Mouse (Mus musculus) testis, postnatal 10 days (tissue): ENCODE measurements around the gene Pde1a.

Source experiments
- DNase-seq: peaks from one replicate; pipeline ENCODE4 v3.0.0; 2021; ENCODE audit warnings: low spot score

Pde1a gene

GRCm38 (mm10) chr2:80128861-80129698 lies at the start of gene Pde1a:
Pde1a (minus strand) TSS chr2:80129458.
- no peak for DNase-seq

DNA sequence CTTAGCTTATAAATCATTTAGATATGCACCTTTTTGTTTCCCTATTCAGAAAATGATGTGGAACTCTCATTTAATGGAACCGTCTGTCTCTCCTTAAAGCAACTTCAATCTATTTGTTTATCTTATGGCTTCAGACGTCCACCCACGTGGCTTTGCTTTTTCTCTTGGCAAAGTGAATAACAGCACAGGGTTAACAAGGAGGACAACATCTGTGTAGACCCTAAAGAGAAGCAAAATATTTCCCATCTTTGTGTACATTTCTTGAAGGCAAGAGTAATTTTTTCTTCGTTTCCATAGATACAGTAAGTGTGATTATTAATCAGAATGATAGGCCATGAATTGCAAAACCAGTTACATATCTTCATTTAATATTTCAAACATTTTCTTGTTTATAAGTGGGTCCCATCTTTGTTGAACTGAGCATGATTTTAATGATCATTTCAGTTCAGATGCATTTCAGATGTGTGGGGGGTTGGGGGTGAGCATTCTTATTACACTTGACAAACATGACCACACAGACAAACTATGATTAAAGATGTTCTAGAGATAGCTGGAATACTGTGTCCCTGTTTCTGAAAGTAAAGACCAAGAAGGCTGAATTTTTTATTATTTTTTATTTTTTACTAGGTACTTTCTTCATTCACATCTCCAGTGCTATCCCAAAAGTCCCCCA lies 49.5 kb upstream of the Pde1a start:
- DNase-seq, result no peak

DNA sequence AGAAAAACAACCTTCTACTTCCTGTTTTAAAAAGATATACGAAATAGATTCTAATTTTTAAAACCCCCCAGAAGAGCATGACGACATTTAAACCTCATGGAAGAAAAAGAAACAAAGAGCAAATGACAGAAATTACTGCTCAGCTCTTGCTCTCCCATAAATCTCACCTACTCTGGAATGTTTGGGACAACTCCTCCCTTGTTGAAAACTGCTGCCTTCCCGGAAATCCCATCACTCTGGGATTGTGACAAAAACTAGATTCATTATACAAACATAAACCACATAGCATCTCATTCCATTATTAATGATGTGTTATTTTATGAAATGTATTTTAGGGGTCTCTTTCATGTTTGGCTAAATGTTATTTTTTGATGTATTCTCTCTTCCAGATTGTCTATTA lies 48.9 kb upstream of the Pde1a start:
- DNase-seq, result no peak

DNA sequence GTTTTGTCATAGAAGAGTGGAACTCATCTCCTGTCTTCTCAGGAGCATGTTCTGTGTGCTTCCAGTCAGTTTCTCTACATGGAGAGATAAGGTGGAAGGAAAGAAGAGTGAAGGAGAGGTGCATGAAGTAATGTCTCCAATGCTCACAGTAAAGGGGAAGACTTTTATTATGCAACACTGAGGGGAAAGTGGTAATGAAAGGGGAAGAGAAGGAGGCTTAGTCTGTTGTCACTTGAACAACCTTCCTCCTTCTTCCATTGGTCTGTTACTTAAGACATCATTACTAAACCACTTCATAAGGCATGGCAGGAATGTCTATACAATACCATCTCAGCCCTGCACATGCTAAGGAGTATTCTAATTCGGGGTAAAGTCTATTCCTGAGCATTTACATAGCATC lies 38.8 kb upstream of the Pde1a start:
- DNase-seq, result no peak

DNA sequence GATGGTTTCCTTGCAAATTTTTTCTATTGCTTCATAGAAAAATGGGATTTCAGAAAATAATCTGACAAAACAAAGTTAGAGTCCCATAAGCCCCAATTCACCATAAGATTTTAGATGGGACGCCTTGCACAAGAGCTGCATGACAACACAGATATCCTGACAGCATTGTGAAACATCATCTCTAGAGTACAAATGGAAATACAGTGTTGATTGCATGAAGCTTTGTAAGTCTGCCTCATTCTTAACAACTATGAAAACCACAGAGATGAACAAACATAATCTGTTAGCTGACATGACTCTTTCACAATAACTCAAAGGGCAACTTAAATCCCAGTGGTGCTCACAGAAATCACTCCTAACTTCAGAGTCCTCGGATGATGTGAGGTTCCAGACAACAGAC lies 29.5 kb upstream of the Pde1a start:
- no peak for DNase-seq

DNA sequence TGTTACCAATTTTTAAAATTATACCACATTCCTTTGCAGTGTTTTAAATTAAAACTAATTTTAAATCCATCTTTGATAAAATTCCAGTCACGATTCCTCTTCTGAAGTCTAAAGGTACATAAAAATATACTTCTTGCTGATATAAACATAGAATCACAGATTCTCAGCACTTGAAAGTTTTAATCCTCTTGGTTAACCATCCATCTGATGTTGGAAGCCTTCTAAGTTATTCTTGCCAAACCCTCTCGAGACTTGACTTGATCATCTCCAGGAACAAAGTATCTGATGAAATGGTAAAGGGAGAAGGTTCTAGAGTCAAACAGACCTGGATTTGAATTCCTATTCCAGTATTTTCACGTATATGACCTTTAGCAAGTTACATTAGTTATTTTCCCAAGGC lies 28.9 kb upstream of the Pde1a start:
- no peak for DNase-seq

DNA sequence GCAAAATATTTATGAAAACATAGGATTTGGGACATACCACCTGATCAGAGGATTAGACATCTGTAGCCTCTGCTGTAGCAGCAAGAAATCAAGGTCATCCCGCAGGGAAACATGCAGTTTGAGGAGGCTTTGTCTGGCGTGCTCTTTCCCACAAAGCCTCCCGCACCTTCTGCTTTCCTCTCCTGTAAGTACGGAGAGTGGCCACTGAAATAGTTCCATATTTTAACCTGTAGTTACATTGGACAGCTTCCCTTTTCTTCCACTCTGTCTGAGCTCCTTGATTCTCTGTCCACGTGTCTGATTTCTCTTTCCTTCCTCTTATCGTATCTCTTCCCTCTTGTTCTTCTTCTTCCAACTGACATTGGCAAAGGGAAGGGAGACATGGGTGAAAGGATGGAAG lies 20.8 kb upstream of the Pde1a start:
- no peak for DNase-seq

- DNase-seq, result no peak
Measured at GRCm38 (mm10) chr2:80149332-80149731, 20.1 kb upstream of the Pde1a start.

DNA sequence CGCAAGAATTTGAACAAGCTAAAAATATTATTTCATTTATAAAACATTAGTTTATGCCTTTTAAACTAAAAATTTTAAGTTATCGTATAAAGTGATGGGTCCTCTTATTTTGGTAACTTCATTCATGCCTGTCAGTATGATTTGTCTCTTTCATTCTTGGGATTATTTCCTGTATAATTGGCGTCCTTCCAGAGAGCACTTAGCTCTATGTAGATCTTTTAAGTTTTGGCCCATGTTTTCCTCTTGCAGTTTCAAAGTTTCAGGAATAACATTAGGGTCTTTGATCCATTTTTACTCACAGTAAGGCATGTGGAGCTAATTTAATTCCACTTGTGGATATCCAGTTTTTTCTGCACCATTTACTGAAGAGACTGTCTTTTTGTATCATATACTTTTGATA lies 5.8 kb upstream of the Pde1a start:
- DNase-seq, result no peak

- no peak for DNase-seq
Measured at GRCm38 (mm10) chr2:80132677-80133076, 3.4 kb upstream of the Pde1a start.

- no peak for DNase-seq
Measured at GRCm38 (mm10) chr2:80126663-80127062, 2.6 kb downstream of the Pde1a start.

DNA sequence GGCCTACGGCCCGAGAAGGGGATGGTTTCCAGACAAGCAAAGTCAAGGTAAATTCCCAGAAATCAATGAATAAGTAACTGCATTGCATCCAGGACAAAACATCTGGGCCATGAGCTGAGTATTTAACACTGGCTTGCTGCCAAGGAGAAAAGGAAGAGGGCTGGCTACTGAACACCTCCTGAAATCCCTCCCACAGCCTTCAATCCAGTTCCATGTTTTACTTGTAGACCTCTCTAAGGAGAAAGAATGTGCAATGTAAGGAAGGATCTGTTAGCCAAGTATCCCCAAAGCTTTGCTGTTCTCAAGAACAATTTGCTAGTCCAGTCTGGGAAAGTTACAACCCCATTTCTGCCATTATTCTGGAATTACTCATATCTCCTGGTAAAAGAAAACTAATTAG lies 42.4 kb downstream of the Pde1a start:
- DNase-seq, result no peak

- DNase-seq, result no peak
Measured at GRCm38 (mm10) chr2:80080090-80080821, 49.0 kb downstream of the Pde1a start.

DNA sequence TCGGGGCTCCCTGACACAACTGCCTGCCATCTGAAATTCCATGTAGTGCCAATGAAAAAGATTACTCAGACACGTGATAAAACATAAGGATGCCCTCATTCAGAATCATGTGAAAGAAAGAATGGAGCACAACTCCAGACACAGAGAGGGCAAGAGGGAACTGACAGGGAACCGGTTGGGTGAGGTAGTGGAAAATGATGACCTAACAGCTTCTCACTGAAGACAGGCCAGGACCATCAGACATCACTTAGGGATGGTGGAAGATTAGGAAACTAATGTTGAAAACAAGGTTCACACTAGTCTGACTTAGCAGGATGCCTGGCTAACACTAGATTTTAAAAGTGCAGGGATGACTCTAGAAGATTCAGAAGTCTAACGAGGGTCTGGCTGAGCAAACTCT lies 49.6 kb downstream of the Pde1a start:
- DNase-seq, result no peak

GRCm38 (mm10) chr2:80076323-80076722 lies 52.9 kb downstream of the Pde1a start:
- DNase-seq, result no peak

- no peak for DNase-seq
Measured at GRCm38 (mm10) chr2:80074531-80074930, 54.7 kb downstream of the Pde1a start.

GRCm38 (mm10) chr2:80074046-80074445 lies 55.2 kb downstream of the Pde1a start:
- no peak for DNase-seq

DNA sequence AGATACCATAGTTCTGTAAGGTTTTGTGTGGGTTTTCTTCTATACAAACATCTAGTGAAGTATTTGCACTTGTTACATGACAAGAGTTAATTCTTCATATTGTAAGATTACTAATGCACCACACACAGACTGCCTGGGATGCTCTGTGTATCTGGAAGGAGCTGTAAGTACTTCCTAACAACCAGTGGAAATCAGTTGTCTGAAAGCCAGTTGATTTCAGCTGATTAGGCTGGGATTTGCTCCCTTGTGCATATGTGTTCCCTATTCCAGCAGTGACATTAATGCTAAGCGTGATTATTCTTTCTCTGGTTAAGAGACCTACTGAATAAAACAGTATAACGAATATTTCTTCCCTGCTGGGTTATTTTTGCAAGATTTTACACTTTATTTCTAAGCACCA lies 55.8 kb downstream of the Pde1a start:
- no peak for DNase-seq

DNA sequence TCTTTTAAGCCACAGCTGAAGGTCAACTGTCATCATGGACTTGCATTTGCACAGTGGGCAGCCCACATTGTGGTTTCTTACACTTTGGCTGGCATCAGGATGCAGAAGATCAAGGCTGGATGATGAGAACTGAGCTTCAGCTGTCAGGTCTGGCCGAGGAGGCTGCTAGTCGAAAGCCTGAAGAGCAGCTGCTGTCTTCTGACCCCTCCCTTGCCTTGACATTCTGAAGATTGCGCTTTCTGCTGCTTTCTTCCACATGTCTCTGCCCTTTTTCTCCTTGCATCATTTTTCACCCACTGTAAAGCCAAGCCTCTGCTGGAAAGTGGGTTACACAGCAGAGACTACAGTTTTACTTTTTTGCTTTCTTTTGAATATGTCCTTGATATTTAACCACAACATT lies 59.5 kb downstream of the Pde1a start:
- DNase-seq, result no peak

- DNase-seq, result no peak
Measured at GRCm38 (mm10) chr2:80066449-80066848, 62.8 kb downstream of the Pde1a start.

DNA sequence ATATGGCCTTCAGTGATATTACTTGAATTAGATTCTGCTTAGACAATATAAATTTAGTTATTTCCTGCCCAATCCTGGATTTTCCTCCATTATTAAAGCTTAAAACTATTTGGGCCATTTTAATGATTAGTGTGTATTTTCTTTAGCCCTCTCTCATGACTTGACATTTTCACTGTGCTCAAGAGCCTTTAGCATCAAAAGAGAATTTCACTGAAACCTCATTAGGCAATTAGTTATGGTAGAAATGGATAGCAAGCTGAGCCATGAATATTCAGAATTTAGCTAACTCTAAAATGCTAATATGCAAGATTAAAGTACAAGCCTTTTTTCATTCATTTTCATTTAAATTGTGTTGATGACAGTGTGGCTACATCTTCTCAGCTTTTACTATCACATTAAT lies 73.2 kb downstream of the Pde1a start:
- DNase-seq, result no peak

- DNase-seq, result no peak
Measured at GRCm38 (mm10) chr2:80054042-80054441, 75.2 kb downstream of the Pde1a start.
